Mouse (Mus musculus): ENCODE results near the gene Osbpl10.

The Osbpl10 gene

DNA sequence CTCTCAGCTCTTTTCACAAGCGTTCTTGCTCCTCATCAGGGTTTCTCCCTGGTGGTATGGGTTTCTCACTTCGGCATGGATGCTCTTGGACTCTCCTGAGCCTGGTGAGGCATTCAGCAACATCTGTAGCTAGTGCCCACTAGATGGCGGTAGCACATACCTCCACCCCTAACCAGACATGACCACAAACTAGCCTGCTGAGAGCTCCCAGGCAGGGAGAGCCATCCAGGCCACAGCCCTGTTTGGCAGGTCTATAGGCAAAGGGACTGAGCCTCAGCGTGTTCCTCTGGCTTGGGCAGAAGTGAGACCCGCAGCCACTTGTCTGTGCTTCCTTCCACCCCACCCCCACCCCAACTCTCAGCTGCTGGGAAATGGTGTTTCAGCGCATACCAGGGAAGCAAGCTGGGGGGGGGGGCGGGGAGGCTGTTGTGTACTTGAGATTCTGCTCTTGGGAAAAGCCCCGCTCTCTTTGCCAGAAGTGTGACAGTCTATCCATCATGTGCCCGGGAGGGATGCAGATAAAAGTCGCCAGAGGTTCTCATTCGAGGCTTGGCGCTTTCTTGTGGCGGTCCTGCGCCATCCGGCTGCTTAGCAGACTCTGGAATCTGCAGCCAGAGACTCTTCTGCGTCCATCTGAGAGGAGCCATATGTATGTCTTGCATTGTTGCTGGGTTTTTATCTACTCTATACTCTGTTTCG lies 110.1 kb downstream of the Osbpl10 start:
- DNase-seq (ENCODE audit: low spot score), result peak; percentile 89

DNA sequence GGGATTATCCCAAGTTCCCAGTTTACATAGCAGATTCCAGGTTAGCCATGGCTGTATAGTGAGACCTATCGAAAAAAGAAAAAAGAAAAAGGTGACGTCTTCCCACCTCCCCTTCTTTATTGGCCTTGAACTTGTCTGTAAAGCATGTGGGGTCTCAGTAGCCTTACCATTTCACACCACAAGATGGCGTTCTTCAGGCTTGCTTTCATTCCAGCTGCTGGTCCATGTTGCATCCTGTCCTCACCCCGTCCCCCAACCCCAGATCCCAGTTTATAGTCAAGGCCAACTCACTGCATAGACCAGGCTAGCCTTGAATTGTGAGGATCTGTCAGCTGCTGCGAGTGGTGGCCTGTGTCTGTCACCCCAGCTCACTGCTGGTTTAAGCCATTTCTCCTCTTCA lies 111.3 kb downstream of the Osbpl10 start:
- DNase-seq (ENCODE audit: low spot score), result peak; percentile 22

DNA sequence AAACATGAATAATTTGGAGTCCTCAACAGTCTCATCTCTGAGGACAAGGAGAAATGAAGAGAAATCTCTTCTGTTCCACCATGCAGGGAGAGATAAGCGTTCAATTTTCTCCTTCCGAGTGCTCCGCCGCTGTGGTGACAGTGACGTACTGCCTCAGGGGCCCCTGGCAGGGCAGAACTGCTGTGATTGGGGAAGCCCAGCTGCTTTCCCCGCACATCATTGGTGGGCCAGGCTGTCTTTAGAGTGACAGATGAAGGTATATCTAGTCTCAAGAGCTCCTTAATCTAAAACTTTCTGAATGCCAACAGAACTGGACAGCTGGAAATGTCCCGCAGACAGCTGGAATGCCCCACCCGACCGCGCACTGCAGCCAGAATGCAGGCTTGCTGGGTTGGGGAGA lies 118.1 kb downstream of the Osbpl10 start:
- DNase-seq (ENCODE audit: low spot score), result no peak

DNA sequence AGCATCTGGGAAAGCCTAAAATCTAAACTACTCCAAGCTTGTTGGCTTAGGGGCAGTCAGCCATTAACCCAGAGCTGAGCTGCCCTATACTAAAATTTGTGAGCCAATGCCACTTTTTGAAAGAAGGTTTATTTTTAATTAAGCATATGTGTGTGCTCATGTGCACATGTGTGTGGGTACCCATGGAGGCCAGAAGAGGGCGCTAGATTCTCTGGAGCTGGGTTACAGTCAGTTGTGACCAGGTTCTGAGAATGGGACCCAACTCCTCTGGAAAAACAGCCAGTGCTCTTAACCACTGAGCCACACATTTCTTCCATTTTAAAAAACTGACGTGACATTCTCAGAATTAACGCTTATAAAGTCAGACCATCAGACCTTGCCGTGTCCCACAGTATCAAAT lies 119.0 kb downstream of the Osbpl10 start:
- DNase-seq (ENCODE audit: low spot score), result no peak

DNA sequence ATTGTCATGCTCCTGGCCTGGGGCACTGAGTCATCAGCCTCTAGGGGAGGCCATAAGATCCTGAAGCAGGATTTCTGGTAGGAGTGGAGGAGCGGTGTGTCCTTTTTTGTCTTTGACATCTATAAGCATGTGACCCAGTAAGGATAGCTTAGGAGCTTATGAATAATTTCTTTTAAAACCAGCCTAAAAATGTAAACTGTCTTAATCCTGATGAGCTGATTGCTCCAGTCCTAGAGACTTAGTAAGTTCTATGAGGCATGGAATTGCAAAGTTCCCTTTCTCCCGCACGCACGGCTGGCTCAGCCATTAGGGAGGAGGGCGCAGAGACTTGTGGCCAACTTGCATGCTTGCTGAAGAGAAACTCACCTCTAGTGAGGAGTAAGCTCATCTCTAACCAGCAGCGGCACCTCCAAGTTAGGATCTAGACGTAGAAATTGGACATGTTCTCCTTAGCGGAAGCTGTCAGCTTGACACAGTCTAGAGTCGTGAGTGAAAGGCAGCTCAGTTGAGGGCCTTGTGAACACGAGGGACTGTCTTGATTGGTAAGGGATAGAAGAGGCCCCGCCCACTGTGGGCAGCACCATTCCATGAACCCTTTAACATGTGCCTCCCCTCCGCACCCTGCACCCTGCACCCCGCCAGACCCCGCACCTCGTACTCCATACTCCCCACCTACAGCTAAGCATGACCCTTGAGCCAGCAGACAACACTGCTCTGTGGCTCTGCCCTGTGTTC lies 122.0 kb downstream of the Osbpl10 start:
- DNase-seq (ENCODE audit: low spot score), result no peak

DNA sequence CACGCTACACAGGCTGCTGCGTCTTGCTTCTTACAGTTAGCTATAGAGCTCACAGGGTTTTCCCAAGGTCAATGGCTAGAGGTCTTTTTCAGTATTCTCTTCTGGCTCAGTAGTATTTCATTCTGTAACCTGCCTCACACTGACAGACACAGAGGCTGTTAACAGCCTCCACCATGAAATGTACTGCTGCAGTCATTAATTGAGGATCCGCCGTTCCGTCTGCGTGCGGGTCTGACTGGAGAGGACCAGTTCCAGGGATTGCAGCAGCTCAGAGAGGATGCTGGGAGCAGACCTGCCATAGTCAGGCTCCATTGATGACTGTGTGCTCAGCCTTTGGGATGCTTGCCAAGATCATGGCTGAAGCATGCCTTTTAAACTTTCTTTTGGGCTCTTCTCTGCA lies 129.1 kb downstream of the Osbpl10 start:
- DNase-seq (ENCODE audit: low spot score), result no peak

DNA sequence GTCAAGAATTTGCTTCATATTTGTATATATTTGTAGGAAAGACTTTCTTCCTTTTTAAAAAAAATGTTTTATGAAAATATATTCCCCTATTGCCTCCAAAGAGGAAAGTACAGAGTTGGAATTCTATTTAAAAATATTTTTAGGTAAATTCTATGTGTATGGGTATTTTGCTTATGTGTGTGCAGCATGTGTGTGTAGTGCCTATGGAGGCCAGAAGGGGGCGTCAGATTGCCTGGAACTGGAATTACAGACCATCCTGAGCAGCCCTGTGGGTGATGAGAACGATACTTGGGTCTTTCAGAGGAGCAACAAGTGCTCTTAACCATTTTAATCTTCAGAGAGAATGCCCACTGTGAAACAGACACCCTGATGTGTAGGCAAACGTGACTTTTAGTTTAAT lies 132.3 kb downstream of the Osbpl10 start:
- DNase-seq (ENCODE audit: low spot score), result no peak

DNA sequence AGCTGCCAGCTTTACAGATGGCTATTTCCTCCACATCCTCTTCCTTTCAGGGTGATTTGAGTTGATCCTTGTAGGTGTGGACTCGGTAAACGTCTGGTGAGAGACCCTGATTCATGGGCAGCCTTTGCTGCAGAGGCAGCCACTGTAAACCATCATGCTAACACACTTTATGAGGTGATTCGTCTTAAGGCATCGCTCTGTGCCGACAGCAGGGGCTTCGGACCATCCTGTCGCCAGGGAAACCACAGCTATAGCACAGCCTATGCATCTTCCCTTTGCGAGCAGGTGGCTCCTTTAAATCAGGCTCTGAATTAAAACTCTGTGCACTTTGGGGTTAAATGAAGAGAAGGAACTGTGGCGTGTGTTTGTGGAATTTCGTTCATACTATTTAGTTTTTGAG lies 138.9 kb downstream of the Osbpl10 start:
- no peak for DNase-seq (ENCODE audit: low spot score)

DNA sequence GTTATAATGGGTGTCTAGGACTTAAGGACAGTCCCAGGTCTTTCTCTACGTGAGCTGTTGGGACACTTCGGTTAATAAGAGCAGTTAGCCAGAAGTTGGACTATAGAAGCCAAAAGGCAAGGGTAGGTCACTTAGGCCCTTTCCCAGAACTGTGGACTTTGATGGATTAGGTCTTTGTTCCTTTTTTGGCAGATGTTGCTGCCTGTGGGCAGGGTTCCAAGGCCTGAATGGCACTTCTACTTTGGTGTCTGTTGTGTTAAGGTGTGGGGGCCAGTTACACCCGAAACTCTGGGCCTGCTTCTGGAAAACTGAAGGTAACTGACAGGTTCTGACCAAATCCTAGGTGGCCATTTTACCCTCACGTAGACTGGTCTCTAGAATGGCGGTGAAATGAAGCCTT lies 141.9 kb downstream of the Osbpl10 start:
- no peak for DNase-seq (ENCODE audit: low spot score)

DNA sequence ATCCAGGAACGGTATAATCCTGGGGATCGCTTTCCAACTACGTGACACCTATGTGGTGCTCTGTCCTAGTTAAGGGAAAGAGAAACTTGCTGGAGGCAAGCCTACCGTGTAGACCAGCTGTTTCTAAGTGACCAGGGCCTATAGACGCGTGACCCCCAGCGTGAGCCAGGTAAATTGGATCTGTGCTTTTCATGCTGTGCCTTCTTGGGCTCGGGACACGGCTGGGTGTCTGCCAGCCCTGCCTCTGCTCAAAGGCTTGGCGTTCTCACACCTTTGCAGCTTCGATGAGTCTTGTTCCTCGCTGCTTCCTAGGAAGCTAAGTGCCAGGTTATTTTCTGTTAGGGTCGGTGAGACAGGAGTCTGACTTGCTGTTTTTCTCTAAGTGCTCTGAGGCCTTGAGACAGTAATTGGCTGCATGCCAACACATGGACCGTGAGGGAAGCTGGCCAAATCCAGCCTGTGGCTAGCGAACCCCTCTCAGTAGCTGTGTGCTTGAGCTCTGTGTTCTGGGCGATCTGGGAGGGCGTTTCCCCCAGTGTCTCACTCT lies 142.4 kb downstream of the Osbpl10 start:
- DNase-seq (ENCODE audit: low spot score), result peak; percentile 42

DNA sequence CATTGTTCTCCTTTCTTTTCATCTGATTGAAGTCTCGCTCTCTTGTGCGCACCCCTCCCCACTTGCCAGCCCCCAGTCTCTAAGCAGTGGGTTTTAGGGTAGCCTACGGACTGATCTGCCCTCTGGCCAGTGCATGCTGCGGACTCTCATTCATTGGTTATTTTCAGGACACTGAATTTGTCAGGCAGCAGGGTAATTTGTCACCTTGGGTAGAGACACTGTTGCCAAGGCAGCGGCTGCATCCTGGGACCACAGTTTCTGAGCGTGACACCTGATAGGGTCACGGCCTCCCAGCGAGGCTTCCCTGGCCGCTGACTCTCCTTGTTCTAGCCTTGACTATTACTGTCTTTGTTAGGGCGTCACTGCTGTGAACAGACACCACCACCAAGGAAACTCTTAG lies 149.0 kb downstream of the Osbpl10 start:
- DNase-seq (ENCODE audit: low spot score), result peak; percentile 62

DNA sequence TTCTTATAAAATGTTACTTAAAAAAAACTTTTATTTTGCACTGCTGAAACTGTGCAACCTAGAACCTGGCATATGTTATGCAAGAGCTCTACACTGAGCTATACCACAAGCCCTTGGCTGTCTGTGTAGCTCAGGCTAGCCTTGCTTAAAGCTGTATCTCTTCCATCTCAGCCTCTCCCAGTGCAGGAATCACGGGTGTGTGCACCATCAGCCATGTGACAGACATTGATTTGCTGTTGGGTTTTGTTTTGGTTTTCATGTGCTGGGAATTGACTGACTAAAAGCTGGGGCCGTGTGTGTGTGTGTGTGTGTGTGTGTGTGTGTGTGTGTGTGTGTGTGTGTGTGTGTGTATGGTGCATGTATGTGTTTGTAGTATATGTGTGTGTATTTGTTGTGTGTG lies 155.6 kb downstream of the Osbpl10 start:
- no peak for DNase-seq (ENCODE audit: low spot score)

DNA sequence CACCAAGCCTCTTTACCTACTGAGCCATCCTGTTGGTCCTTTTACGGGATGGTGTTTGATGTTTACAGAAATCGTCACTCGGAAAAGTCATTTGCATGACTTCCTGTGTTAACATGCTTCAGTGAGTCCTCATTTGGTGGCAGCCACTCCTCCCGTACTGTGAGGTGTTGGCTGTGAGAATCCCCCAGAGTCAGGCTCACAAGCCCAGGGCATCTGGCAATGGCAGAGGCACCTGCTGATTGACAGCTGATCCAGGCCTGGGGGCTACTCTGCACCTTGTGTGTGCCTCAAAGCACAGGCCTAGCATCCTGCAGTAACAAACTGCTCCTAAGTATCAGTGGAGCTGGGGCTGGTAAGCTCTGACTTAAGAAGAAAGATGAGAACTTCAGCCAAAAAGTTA lies 156.4 kb downstream of the Osbpl10 start:
- DNase-seq (ENCODE audit: low spot score), result no peak

DNA sequence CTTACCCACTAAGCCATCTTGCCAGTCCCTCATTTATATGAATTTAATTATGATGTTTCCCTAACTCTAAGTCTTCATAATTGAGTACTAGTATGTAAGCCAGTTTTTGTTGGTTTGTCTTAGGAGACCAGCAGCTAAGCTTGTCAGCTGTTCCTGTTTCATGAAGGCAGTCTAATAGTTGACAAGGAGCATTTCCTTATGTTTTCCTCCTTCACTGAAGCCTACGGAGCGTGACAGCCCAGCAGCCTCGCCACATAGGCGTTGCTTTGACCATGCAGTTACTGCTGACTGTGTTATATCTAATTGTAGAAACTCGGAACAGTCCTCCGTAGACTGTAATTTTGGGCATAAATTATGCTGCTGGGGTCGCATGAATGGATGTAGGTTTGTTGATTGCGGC lies 157.0 kb downstream of the Osbpl10 start:
- no peak for DNase-seq (ENCODE audit: low spot score)

DNA sequence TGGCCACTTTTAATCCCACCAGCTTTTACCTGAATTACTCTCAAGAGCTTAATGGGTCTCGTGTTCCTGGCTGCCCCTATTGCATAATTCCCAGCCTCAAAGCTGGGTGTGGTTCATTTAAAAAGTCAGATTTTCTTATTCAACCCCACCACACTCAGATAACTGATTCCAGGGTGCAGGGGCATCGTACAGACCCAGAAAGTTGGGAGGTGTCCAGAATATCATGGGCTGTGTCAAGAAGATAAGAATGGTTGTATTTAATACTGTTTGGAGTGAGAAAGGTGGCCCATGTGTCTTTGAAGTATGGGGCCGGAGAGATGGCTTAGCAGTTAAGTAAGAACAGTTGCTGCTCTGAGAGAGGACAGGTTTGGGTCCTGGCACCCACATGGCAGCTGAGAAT lies 159.5 kb downstream of the Osbpl10 start:
- DNase-seq (ENCODE audit: low spot score), result no peak

DNA sequence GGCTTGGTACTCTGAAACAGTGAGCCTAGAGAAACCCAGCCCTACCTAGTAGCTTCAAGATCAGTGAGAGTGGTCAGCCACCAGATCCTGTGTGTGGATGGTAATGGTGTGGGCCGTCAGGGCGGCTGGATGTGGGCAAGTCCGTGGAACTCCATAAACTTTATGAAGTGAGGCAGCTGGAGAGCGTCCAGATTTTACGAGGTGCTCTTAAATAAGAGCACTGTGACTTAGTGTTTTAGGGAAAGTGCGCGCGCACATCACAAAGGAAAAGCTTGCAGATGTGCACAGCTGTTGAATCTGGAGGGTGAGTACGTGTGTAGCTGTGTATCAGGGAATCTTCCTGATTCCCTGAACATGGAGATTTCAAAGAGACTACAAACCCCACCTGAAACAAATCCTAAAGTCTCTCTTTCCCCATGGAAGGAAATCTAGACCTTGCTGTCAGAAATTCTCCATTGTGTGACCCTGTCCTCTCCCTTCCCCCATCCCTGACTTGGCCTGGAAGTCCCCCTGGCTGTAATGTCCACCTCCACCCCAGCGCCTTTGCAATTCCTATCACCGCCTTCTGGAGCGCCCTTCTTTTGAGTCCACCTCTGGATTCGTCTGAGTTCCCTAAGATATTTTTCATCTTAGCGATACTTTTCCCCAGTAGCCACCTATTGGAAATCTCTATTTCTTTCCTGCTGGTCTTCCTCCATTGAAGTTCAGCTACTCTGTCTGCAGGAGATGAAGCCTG lies 161.4 kb downstream of the Osbpl10 start:
- DNase-seq (ENCODE audit: low spot score), result no peak

DNA sequence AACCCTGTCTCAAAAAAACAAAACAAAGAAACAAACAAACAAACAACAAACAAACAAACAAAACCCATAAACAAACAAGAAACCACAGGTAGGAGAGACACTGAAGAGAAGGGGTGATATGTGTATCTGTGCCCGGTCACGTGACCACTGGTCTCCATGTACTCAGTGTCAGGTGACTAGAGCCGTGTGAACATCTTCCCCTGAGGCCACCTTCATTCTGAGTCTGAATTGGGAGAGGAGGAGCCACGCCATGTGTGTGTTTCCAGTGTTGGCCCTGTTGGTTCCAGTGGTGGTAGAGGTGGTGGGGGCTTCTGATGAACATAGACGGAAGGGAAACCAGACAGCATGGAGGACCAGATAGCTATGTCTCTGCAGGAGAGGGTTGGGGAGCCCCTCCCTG lies 168.8 kb downstream of the Osbpl10 start:
- DNase-seq (ENCODE audit: low spot score), result no peak

DNA sequence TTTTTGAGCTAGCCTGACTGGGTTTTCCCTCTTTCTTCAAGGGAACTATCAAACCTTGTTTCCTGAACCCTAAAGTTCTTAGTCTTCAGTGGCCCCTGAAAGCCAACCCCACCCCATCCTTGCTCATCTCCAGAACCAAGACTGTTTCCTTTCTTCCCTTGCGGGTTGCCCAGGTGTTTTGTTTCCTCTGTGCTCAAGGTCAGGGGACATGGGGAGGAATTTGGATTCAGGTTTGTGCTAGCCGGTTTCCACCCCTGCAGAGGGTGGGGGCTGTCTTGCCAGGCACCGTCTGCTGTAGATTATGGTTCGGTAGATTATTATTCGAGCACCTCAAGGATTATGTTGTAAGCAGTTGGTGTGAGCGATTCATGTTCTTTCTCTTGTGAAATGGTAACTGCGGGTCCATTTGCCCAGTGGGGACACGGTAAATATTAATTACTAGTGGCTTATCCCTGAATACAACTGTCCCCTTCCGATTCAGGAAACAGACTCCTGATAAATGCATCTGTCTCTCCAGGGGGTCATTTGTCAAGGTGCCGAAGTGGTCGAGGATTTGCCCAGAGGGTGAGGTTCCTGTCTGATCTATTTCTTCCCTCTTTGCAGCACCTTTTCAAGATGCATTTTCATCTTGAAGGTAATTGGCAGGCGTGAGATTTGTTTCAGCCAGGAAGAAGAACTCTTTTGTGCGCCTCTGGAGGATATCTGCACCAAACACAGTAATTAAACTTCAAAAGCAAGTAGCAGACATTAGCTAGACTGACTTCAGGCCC lies 169.4 kb downstream of the Osbpl10 start:
- DNase-seq (ENCODE audit: low spot score), result no peak

DNA sequence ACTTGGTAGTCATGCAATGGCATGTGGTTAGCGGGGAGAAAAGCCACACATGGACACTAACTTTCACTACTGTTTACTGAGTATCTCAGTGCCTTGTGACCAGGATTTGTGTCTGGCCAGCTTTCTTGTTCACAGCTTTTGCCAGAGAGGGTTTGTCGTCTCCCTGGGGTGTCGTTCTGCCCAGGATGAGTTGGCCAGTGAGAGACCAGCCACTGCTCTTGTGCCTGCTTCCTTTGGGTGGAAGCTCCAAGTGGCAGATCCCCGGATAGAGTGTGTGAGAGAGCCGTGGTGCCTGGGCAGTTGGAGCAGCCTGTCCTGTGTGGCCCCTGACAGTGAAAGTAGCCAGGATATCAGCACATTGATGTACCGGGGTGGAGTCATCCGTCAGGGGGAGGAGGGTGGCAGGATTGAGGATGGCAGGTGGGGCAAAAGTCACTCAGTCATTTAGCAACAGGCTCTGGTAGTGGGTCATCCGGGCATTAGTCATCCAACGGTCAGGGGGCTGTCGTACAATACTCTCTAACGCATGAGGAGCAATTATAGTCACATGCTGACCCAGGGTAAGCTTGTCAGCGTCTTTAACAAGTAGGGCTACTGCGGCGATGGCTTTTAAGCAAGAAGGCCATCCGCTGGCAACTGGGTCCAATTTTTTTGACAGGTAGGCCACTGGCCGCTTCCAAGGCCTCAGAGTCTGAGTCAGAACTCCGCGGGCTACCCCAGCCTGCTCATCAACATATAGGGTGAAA lies 170.8 kb downstream of the Osbpl10 start:
- DNase-seq (ENCODE audit: low spot score), result no peak

DNA sequence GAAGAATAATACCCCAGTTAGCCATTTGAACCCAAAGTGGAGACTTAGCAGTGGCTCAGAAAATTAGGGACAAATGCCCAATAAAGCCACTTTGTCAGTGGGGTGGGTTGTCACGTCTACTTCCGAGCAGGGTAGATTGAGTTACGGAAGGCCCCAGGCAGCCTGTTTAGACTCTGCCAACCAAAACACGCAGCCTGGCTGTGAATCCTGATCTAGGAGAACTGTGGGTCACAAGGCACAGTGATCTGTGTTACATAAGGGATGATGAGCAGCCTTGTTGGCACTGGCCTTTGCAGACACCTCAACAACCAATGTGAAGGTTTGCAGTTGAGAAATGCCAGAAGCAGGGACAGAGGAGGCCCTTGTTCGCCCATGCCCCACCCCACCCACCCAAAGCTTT lies 183.2 kb downstream of the Osbpl10 start:
- no peak for DNase-seq (ENCODE audit: low spot score)

DNA sequence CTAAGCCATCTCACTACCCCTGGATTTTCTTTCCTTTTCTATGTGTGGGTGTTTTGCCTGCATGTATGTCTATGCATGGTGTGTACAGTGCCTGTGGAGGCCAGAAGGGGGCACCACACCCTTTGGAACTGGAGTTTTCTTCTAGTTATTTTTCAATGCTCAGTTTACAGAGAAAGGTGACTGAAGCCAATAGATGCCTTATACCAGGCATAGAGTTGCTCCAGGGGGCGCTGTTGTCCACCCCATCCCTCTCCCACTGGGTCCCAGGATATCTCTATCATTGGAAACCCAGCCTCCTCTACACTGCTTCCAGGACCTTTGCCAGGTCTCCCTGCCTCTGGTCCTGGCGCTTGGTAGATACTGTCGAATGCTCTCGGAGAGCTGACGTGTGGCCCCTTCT lies 184.7 kb downstream of the Osbpl10 start:
- DNase-seq (ENCODE audit: low spot score), result peak; percentile 80

All from retina, embryonic 14.5 days (tissue).